ENCODE assay signal across 9 mouse cellular contexts in the genomic region with DNA sequence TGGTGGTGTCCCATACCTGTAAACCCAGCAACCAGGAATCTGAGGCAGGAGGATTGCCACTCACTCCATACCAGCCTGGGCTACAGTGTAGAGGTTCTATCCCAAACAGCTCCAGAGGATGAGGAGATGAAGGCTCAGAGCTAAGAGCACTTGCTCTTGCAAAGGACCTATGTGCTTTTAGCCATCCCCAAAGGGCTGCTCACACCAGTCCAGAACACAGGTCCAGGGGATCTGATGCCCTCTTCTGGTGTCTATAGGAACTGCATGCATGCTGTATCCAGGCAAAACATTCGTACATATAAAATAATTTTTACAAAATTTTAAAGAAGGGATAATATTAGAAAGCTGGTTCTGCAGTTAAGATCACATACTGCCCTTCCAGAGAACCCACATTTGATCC. TPM values are rescaled to one million over a fixed set of nuclear protein-coding genes. Genes with fewer than 3 reads are reported as not detected.
DNase-seq lines count a peak whose midpoint lies in the region; ATAC-seq lines count a peak whose summit lies in the region.
"Had no signal": no experiment of that assay in that cellular context is flagged by ENCODE, and none has a peak within 500 bp of the region (broad histone marks: within the 10 kb centered on the region; RNA-seq: fewer than 3 reads in every experiment).

No protein-coding gene starts in this region.

- 85% methylated on average over 1 of the region's 1 CpGs for WGBS in hindbrain, embryonic 14.5 days
- WGBS in hindbrain, embryonic 16.5 days = 78% methylated on average over 1 of the region's 1 CpGs

- H3K9ac ChIP-seq in hindbrain, embryonic 14.5 days = no peak overlapping the region
- H3K9ac ChIP-seq in hindbrain, embryonic 16.5 days (ENCODE audit: low read depth, low read length) = no peak overlapping the region
- H3K9ac ChIP-seq: limb, embryonic 15.5 days had no signal

- peaks cover 31% of the 10 kb centered on the region for H3K36me3 ChIP-seq in hindbrain, embryonic 14.5 days (replicated peaks; ENCODE audit: control insufficient read depth, insufficient read depth)
- H3K36me3 ChIP-seq in hindbrain, embryonic 16.5 days (ENCODE audit: control insufficient read depth, insufficient read depth, low read length) = peaks cover 8% of the 10 kb centered on the region

- H3K27me3 ChIP-seq in hindbrain, embryonic 14.5 days (ENCODE audit: control insufficient read depth, insufficient read depth, low read length) = no peaks in the 10 kb centered on the region
- no peaks in the 10 kb centered on the region for H3K27me3 ChIP-seq in hindbrain, embryonic 16.5 days (replicated peaks; ENCODE audit: control insufficient read depth, insufficient read depth, low read length)
- H3K27me3 ChIP-seq: limb, embryonic 15.5 days had no signal

- no peaks in the 10 kb centered on the region for H3K9me3 ChIP-seq in hindbrain, embryonic 14.5 days (ENCODE audit: control insufficient read depth, low read length)
- H3K9me3 ChIP-seq in hindbrain, embryonic 16.5 days (ENCODE audit: control insufficient read depth, low read length) = no peaks in the 10 kb centered on the region
- H3K9me3 ChIP-seq: limb, embryonic 15.5 days had no signal

- no peak overlapping the region for H3K4me2 ChIP-seq in hindbrain, embryonic 14.5 days (replicated peaks)
- H3K4me2 ChIP-seq in hindbrain, embryonic 16.5 days (ENCODE audit: low read length) = no peak overlapping the region
- H3K4me2 ChIP-seq: limb, embryonic 15.5 days had no signal

- ATAC-seq in hindbrain, embryonic 14.5 days (ENCODE audit: low FRiP score) = no peak
- no peak for ATAC-seq in hindbrain, embryonic 16.5 days
- no peak for ATAC-seq in frontal cortex, adult (ENCODE audit: low TSS enrichment)

- 0 out of 2 replicates have a peak, but pooled peaks cover 3% of the 10 kb centered on the region for H3K4me1 ChIP-seq in hindbrain, embryonic 14.5 days (replicated peaks; ENCODE audit: control insufficient read depth, insufficient read depth, low read length)
- peaks cover 4% of the 10 kb centered on the region for H3K4me1 ChIP-seq in hindbrain, embryonic 16.5 days (ENCODE audit: control insufficient read depth, insufficient read depth, low read depth, low read length)

- H3K27ac ChIP-seq in hindbrain, embryonic 14.5 days = no peak overlapping the region
- H3K27ac ChIP-seq in hindbrain, embryonic 16.5 days (ENCODE audit: low read depth, low read length) = no peak overlapping the region
- H3K27ac ChIP-seq: limb, embryonic 15.5 days had no signal

- H3K4me3 ChIP-seq in hindbrain, embryonic 14.5 days (replicated peaks; ENCODE audit: low read length) = no peak overlapping the region
- H3K4me3 ChIP-seq in hindbrain, embryonic 16.5 days (ENCODE audit: low read length) = no peak overlapping the region
- H3K4me3 ChIP-seq: erythroblast, embryonic 14.5 days; limb, embryonic 15.5 days had no signal

- DNase-seq in hindbrain, embryonic 14.5 days (ENCODE audit: low spot score) = peak; percentile 61
- DNase-seq in urinary bladder, postnatal 14 days (ENCODE audit: low spot score) = peak; percentile 29
- no peak for DNase-seq in urinary bladder, postnatal 36 days (ENCODE audit: low spot score in 2 of 2)
- DNase-seq in cerebellum, postnatal 25 days = peak; percentile 29 to 70
- peak; percentile 60 for DNase-seq in lung, postnatal 14 days

RNA-seq across cellular contexts. Expression of a gene that starts 5.0 kb away (rescaled TPM):
- polyA plus RNA-seq in hindbrain, embryonic 14.5 days (2014; fragmentation: Nextera tagmentation; extraction: Ambion mirVana) = 21.3 and 24.3 TPM in 2 replicates
- polyA plus RNA-seq in hindbrain, embryonic 16.5 days (2015; fragmentation: Nextera tagmentation; extraction: Ambion mirVana) = 22.5 and 23.3 TPM in 2 replicates

RNA-seq across cellular contexts. Expression of a gene that starts 15.2 kb away (rescaled TPM):
- 19.2 and 26.5 TPM in 2 replicates for polyA plus RNA-seq in hindbrain, embryonic 14.5 days (2014; fragmentation: Nextera tagmentation; extraction: Ambion mirVana)
- 21.5 and 27.0 TPM in 2 replicates for polyA plus RNA-seq in hindbrain, embryonic 16.5 days (2015; fragmentation: Nextera tagmentation; extraction: Ambion mirVana)

RNA-seq across cellular contexts. Expression of a gene that starts 15.3 kb away (rescaled TPM):
- 28.3 and 28.8 TPM in 2 replicates for polyA plus RNA-seq in hindbrain, embryonic 14.5 days (2014; fragmentation: Nextera tagmentation; extraction: Ambion mirVana)
- polyA plus RNA-seq in hindbrain, embryonic 16.5 days (2015; fragmentation: Nextera tagmentation; extraction: Ambion mirVana) = 32.2 and 32.5 TPM in 2 replicates

RNA-seq across cellular contexts. Expression of a gene that starts 52.4 kb away (rescaled TPM):
- polyA plus RNA-seq in hindbrain, embryonic 14.5 days (2014; fragmentation: Nextera tagmentation; extraction: Ambion mirVana) = 14.2 and 15.9 TPM in 2 replicates
- polyA plus RNA-seq in hindbrain, embryonic 16.5 days (2015; fragmentation: Nextera tagmentation; extraction: Ambion mirVana) = 42.4 and 43.7 TPM in 2 replicates

Comparison
In these comparisons a context has a peak if more than half of its experiments do, and no peak if none do; other contexts are left out.
1. DNase-seq: peak in hindbrain, embryonic 14.5 days (single experiment), urinary bladder, postnatal 14 days (single experiment), cerebellum, postnatal 25 days (2 of 2) and lung, postnatal 14 days (single experiment); none in urinary bladder, postnatal 36 days (0 of 2).